Mouse (Mus musculus) embryonic fibroblast, embryonic 13.5 days (primary cell): ENCODE results near the gene Olfr921. TPM values are rescaled to one million over a fixed set of nuclear protein-coding genes. Genes with fewer than 3 reads are reported as not detected.

Experiments
- H3K27ac ChIP-seq: 2 replicates; pipeline ENCODE4 v1.5.1; 2012; ENCODE audit warnings: low read length, control low read depth, inconsistent platforms; ENCODE audit not compliant: insufficient read depth
- H3K4me1 ChIP-seq: 2 replicates; pipeline ENCODE4 v1.6.1; 2011; ENCODE audit warnings: low read length; ENCODE audit not compliant: control insufficient read depth, insufficient read depth
- H3K4me3 ChIP-seq: 2 replicates; pipeline ENCODE4 v1.5.1; 2011; ENCODE audit warnings: mild to moderate bottlenecking, control low read depth, low read length; ENCODE audit not compliant: insufficient read depth
- CTCF ChIP-seq: IDR thresholded peaks from 2 replicates; pipeline ENCODE4 v1.5.1; 2011; ENCODE audit warnings: mild to moderate bottlenecking, control low read depth, low read length, moderate library complexity, borderline replicate concordance; ENCODE audit not compliant: insufficient read depth
- POLR2A ChIP-seq: IDR thresholded peaks from 2 replicates; pipeline ENCODE4 v1.6.1; 2011; ENCODE audit warnings: low read depth, mild to moderate bottlenecking, control low read depth, low read length, moderate library complexity
- polyA plus RNA-seq: library from polyadenylated mRNA; stranded (reverse); fragments of >200 nt; gene quantifications from 2 replicates; pipeline ENCODE4 v1.2.4, GENCODE M21; 2011; ENCODE audit warnings: low read depth; ENCODE audit not compliant: missing spikeins, insufficient read length

Gene Olfr921
- polyA plus RNA-seq, result not detected in 2 replicates

DNA sequence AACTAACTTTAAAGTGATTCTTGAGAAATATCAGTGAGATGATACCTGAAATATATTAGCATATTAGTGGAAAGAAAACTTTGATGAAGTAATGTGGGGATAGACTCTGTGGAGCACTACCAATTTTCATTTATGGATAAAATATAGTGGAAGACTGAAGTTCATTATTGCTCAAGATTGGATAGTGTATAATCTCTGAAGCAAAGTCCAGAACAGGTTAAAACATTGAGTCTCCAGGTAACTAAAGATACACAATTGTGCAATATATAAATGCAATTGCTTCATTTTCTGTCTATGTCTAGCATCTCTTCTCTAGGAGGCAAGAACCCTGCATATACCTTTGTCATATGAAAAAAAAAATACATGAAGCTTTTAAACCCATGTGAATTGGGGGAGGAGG, at the start of gene Olfr921:
Gene Olfr921 (plus strand): TSS at position 301 of the 400 bp plus-strand sequence.
- H3K4me1 ChIP-seq, result no peaks in the 10 kb centered on the region

DNA sequence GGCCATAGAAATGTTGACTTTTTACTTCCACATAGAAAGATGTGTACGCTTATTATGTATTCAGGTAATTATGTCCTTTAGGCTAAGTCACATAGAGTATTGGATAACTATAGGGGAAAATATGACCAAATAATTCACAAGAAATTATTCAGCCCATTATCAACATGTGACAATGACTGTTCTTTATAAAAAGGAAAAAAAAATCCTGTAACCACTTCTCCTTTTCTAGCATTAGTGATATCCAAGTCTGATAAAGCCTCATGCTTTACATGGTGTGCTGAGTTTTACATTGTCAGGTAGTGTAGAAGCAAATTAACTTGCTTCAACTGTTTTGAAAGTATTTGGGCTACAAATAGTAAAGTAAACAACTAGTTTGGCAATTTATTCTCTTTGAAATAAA, 48.8 kb upstream of the Olfr921 start:
- H3K27ac ChIP-seq, result no peak overlapping the region
- peaks cover 7% of the 10 kb centered on the region for H3K4me1 ChIP-seq
- no peak for TF ChIP-seq CTCF
- TF ChIP-seq POLR2A, result no peak
- H3K4me3 ChIP-seq, result no peak overlapping the region

More for the DNA sequence above, at the start of gene Olfr921:
- no peak for TF ChIP-seq POLR2A
- TF ChIP-seq CTCF, result no peak
- H3K4me3 ChIP-seq, result no peak within 1 kb of the TSS
- no peak within 1 kb of the TSS for H3K27ac ChIP-seq

DNA sequence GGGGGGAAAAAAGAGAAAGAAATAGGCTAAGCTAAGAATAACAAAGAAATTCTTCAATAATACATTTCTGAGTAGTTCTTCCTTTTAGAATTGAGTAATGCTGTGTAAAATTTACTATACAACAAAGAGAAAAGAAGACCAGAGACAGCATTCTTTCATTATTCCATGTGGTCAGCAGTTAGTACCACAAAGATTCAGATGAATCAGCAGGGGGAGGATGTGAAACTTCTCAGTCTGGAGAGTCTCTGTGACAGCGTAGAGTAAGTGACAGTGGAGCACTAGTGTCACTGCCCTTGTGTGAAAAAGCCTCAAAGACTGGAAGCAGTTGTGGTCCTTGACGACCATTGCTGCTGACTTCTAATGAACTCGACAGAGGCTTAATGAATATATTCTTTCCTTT, 44.6 kb upstream of the Olfr921 start:
- Histone ChIP-seq H3K4me3 (no peak overlapping the region), H3K27ac (no peak overlapping the region), H3K4me1 (no peaks in the 10 kb centered on the region)
- TF ChIP-seq CTCF, result no peak
- no peak for TF ChIP-seq POLR2A

DNA sequence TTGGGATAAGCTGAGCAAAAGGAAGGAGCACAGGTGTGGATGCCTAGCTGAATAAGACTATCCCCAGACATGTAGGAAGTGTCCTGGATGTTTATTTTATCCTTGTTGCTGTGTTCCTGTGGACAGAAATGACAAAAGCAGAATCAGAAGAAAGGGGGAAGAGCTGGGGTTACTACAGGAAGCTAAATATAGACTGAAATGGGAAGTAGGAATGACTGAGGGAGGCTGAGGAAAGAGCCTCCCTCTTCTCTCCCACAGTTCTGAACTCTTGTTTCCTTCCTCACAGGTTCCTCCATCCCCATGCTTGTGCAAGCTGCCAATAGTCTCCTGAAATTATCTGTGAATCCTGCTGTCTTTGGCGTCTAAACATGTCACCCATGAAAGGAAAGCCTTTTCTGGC, 31.5 kb upstream of the Olfr921 start:
- Histone ChIP-seq H3K4me1 (no peaks in the 10 kb centered on the region), H3K4me3 (no peak overlapping the region), H3K27ac (no peak overlapping the region)
- TF ChIP-seq POLR2A (no peak), CTCF (no peak)

DNA sequence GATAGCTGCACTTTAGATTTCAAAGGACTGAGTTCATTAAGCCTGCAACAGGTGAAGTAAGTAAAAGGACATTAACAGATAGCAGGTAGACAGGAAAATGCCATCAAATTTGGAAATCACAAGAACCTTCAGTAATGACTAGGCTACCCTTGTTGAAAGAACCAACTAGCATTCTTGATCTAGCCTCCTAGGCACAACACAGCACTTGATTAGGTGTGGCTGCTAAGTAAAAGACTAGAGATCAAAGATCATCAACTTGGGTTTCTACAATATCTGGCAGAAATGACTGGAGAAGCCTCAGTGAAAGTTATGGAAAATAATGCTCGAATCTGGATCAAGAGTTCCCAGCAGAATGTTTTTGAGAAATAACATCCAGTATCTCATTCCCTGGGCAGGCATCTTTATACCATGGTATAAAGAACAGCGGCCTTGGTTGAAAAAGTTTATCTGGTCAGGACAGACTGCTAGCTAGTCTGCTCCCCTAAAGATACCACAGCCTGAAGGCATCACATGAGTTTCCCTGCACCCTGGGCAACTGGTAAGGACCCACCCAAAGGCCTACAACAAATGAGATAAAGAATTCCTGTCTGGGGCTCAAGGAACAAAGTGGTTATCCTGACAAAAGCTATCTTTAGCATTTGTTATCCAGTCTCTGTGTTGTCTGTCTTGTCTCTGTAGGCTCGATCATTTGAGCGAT, 28.1 kb upstream of the Olfr921 start:
- no peak overlapping the region for H3K4me3 ChIP-seq
- TF ChIP-seq CTCF (no peak), POLR2A (no peak)
- H3K27ac ChIP-seq, result no peak overlapping the region
- no peaks in the 10 kb centered on the region for H3K4me1 ChIP-seq

DNA sequence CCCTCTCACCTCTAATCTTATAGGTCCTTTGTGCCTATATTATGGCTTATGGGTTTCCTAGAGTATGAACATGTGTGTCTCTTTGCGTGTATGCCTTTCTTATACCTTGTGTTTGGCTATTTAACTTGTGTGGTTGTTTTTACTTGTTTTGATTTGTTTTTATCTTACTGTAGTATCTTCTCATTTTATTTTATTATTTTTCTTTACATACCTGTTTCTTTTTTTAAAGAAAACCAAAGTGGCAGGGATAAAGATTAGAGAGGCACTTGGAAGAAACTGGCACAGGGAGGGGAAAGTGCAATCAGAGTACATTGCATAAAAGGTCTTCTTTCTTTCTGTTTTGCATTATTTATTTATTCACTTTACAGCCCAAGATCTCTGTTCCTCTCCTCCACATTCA, 20.9 kb upstream of the Olfr921 start, which contains the start of gene Olfr920:
Gene Olfr920 (plus strand): TSS at position 301 of the 400 bp plus-strand sequence.
- H3K27ac ChIP-seq, result no peak within 1 kb of the TSS
- no peaks in the 10 kb centered on the region for H3K4me1 ChIP-seq
- no peak within 1 kb of the TSS for H3K4me3 ChIP-seq
- TF ChIP-seq POLR2A (no peak), CTCF (no peak)

DNA sequence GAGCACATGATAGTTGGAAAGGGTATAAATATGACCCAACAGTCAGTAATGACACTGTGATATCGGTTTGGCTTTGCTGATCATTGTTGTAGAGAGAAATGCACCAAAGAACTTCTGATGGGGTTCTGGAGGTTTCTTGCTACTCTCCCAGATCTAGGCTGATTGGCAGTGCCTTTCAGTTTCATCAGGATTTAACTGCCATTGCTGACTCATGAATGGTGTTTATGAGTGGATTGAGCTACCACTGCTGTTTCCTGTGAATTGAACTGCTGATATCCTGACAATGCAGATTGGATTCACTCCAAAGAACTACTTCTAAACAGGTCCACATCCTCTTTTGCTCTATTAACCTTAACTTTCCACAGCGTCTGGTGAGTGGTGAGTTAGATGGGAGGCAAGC, 19.8 kb downstream of the Olfr921 start:
- H3K27ac ChIP-seq, result no peak overlapping the region
- no peak for TF ChIP-seq CTCF
- TF ChIP-seq POLR2A, result no peak
- no peaks in the 10 kb centered on the region for H3K4me1 ChIP-seq
- no peak overlapping the region for H3K4me3 ChIP-seq

DNA sequence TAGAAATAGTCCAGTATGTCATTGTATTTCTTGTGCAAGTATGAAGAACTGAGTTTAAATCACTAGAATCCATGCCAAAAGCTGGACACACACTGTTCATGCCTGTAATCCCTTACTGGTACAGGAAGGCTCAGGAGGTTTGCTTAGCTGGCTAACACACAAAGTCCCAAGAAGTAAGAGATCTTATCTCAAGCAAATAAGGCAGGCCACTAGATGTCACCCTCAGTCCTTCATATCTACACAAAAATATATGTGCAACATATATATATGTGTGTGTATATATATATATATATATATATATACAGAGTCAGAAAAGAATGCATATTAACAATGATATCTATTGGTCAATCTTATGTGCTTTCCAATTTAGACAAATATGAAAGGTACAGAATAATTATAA, 32.8 kb downstream of the Olfr921 start:
- no peak overlapping the region for H3K27ac ChIP-seq
- H3K4me3 ChIP-seq, result no peak overlapping the region
- H3K4me1 ChIP-seq, result no peaks in the 10 kb centered on the region
- no peak for TF ChIP-seq CTCF
- no peak for TF ChIP-seq POLR2A

DNA sequence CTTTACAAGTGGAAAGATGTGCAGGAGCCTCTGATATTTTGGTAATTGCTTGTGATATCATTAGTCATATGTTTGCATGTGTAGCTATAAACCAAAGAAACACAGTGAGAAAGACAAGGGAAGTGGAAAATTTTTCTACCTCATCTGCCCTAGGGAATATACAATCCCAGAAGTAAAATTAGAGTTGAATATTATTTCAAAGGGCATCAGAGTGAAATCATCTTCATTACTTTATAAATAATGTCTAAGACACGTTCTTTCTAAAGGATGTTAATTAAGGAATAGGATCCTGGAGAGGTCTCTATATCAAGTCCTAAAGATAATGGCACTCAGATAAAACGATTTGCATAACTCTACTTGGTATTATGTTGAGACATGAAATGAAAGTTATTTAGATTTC, 41.4 kb downstream of the Olfr921 start, which contains the start of gene Olfr922:
Gene Olfr922 (plus strand): TSS at position 301 of the 400 bp plus-strand sequence.
- H3K27ac ChIP-seq, result no peak within 1 kb of the TSS
- no peak within 1 kb of the TSS for H3K4me3 ChIP-seq
- TF ChIP-seq CTCF (no peak), POLR2A (no peak)
- no peaks in the 10 kb centered on the region for H3K4me1 ChIP-seq

DNA sequence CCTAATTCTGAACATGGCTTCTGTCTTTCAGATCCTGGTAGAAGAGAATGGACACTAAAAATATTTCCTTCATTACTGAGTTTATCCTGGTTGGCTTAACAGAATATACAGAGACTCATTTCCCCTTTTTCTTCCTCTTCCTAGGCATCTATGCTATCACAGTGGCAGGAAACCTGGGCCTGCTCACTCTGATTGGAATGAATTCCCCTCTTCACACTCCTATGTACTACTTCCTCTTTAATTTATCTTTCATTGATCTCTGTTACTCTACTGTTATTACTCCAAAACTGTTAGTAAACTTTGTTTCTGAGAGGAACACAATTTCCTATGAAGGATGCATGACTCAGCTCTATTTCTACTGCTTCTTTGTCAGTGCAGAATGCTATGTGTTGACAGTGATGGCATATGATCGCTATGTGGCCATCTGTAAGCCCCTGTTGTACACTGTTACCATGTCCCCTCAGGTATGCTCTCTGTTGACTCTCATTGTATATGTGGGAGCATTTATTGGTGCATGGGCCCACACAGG, 42.7 kb downstream of the Olfr921 start:
- no peaks in the 10 kb centered on the region for H3K4me1 ChIP-seq
- TF ChIP-seq CTCF, result no peak
- no peak for TF ChIP-seq POLR2A
- no peak overlapping the region for H3K4me3 ChIP-seq
- no peak overlapping the region for H3K27ac ChIP-seq
